Mouse (Mus musculus): Measurements from ENCODE around the gene Olfr805. TPM values are rescaled to one million over a fixed set of nuclear protein-coding genes. Genes with fewer than 3 reads are reported as not detected.

Olfr805 gene
- not detected for polyA plus RNA-seq (2014; fragmentation: Illumina TruSeq; extraction: RNeasy Lipid Tissue Mini Kit (QIAGEN cat#74804); ENCODE audit: low read depth, low replicate concordance)

GRCm38 (mm10) chr10:129729275-129729674, at the start of gene Olfr805:
Gene Olfr805, minus strand, starts transcription at chr10:129729375.

DNA sequence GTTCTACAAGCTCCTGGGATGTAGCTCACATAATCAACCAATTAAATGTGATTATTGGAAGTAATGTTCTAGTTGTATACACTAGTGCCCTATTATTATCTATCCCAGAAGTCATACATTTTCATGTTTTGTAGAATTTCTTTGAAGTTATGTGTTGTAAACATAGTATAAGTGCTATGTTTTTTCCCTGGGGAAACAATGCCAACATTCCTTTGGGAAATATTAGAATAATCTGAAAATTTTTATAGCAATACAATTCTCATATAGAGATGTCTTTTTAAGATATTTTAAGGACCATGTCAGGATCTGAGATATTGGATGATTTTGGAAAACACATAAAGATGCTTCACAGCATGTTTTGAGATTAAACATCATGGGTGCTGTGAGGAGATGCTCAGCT, 45.2 kb upstream of the Olfr805 start, which contains the start of gene Olfr809:
Olfr809 (plus strand) TSS at position 301 of the 400 bp plus-strand sequence.

DNA sequence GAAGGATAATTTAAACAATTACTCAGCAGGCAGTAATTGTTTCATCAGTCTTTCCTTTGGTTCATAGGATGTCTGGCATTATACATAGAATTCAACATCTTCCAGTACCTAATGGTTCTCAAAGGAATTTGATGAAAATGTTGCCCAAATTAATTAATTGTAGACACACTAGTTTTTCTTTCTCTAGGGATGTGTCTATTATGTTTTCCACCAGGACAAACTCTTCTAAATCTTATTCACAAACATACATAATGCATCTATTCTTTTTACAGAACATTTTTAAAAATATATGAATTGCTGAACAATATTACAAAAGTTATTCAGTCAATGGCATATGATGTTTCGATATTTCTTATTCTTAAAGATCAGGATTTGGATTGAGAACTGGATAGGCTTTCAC, 36.0 kb upstream of the Olfr805 start, which contains the start of gene Olfr808:
Olfr808 (plus strand) TSS at position 301 of the 400 bp plus-strand sequence.

DNA sequence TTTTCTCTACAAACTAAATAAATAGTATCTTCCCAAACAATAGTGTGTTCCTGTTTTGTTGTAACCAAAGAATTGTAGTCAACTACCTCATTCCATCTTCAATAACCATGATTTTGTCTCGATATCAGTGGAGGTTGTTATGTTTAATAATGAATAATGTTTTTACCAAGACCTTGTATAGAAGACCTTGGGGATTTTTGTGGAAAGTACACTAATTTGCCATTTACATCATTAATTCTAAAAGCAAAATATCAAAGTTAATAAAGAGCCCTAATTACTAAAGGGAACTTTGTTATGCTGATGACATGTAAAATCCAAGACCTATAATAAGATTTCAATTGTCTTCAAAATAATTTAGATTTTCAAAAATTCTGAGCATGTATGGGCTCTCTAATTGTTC, 28.5 kb upstream of the Olfr805 start, which contains the start of gene Olfr807:
Olfr807 (minus strand) TSS at position 101 of the 400 bp plus-strand sequence.

DNA sequence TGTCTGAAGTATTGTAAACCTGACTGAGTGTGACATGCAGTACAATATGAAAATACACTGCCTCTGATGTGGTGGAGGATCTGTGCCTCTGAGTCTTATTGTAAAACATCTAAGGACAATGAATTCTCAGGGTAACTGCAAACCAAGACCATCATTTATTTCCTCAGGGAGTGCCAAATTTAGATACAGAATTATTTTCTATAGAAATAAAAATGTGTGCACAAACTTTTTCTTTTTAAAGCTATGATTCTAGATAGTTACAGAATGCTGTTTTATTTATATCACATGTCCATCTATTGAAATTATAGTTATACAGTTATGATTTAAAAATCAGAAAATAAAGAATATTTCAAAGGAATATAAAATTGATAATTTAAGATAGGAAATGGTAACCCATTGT, 12.6 kb upstream of the Olfr805 start, which contains the start of gene Olfr806:
Olfr806 (minus strand) TSS at position 101 of the 400 bp plus-strand sequence.

DNA sequence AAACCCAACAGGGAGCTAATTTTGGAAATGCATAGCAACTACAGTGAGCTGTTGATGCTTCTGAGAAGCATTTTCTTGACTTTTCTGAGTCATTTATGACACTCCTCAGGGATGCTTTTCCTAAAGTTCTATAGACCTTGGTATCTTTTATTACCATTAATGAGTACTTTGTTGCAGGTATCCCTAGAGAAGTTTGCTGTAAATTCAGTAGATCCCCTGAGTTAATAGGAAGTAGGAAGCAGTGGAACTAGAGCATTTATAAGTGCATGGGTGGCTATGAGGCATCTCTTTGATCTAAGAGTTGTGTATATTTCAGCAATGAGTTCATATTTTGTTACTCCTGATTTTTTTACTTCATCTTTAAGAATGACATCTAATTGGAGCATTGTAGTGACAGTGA, 26.3 kb downstream of the Olfr805 start, which contains the start of gene Olfr804:
Olfr804 (plus strand) TSS at position 301 of the 400 bp plus-strand sequence.

GRCm38 (mm10) chr10:129694186-129694585, 35.0 kb downstream of the Olfr805 start, which contains the start of gene Olfr803:
Gene Olfr803, minus strand, starts transcription at chr10:129694286.

DNA sequence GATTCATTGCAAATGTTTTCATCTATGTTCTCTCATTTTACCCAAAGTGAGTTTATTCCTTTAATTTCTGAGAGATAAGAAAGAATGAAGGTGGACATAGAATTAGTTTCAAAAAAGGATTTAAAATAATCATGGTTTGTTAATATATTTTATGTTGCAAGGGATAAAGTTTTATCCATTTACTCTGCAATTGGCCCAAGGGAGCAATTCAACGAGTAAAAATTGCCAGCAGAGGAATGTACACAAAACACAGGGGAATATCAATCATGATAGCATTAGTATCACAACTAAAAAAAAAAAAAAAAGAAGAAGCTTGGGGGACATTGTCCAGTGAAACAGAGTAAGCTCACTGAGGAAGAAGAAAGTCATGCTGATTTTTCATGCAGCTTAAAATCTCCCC, 41.1 kb downstream of the Olfr805 start, which contains the start of gene Olfr802:
Olfr802 (minus strand) TSS at position 101 of the 400 bp plus-strand sequence.

DNA sequence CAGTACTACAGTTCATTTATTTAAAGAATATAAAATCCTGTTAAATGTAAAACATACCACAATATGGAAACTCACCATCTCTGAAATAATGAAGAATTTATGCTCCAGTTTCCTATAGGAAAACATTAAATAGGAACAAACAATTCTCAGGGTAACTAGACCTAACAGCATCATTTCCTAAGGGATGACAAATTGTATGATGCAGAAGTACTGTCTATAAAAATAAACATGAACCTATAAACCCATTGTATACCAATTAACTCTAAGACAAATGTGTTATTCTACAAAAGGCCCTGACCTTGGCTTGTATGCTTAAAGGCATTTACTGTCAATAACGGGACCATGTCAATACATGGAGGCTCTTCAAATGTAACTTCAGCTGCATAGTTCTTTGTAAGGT, 55.4 kb downstream of the Olfr805 start, which contains the start of gene Olfr801:
Olfr801 (minus strand) TSS at position 101 of the 400 bp plus-strand sequence.

Other genes starting within 250 kb of the Olfr805 start
- gene Olfr789, start 244.6 kb downstream of the Olfr805 start, polyA plus RNA-seq (2014; fragmentation: Illumina TruSeq; extraction: RNeasy Lipid Tissue Mini Kit (QIAGEN cat#74804); ENCODE audit: low read depth, low replicate concordance), result 0.25 TPM
- 0.53 TPM for gene Olfr790, start 230.9 kb downstream of the Olfr805 start, polyA plus RNA-seq (2014; fragmentation: Illumina TruSeq; extraction: RNeasy Lipid Tissue Mini Kit (QIAGEN cat#74804); ENCODE audit: low read depth, low replicate concordance)
- not detected for gene Olfr791, start 207.6 kb downstream of the Olfr805 start, polyA plus RNA-seq (2014; fragmentation: Illumina TruSeq; extraction: RNeasy Lipid Tissue Mini Kit (QIAGEN cat#74804); ENCODE audit: low read depth, low replicate concordance)
- gene Olfr792, start 190.2 kb downstream of the Olfr805 start, polyA plus RNA-seq (2014; fragmentation: Illumina TruSeq; extraction: RNeasy Lipid Tissue Mini Kit (QIAGEN cat#74804); ENCODE audit: low read depth, low replicate concordance), result 0.13 TPM
- gene Olfr794, start 161.7 kb downstream of the Olfr805 start, polyA plus RNA-seq (2014; fragmentation: Illumina TruSeq; extraction: RNeasy Lipid Tissue Mini Kit (QIAGEN cat#74804); ENCODE audit: low read depth, low replicate concordance), result 0.08 TPM
- gene Olfr796, start 116.8 kb downstream of the Olfr805 start, polyA plus RNA-seq (2014; fragmentation: Illumina TruSeq; extraction: RNeasy Lipid Tissue Mini Kit (QIAGEN cat#74804); ENCODE audit: low read depth, low replicate concordance), result not detected
- gene Olfr798, start 101.4 kb downstream of the Olfr805 start, polyA plus RNA-seq (2014; fragmentation: Illumina TruSeq; extraction: RNeasy Lipid Tissue Mini Kit (QIAGEN cat#74804); ENCODE audit: low read depth, low replicate concordance), result not detected
- gene Olfr799, start 91.9 kb downstream of the Olfr805 start, polyA plus RNA-seq (2014; fragmentation: Illumina TruSeq; extraction: RNeasy Lipid Tissue Mini Kit (QIAGEN cat#74804); ENCODE audit: low read depth, low replicate concordance), result not detected
- gene Olfr800, start 71.7 kb downstream of the Olfr805 start, polyA plus RNA-seq (2014; fragmentation: Illumina TruSeq; extraction: RNeasy Lipid Tissue Mini Kit (QIAGEN cat#74804); ENCODE audit: low read depth, low replicate concordance), result not detected
- not detected for gene Olfr801, start 55.5 kb downstream of the Olfr805 start, polyA plus RNA-seq (2014; fragmentation: Illumina TruSeq; extraction: RNeasy Lipid Tissue Mini Kit (QIAGEN cat#74804); ENCODE audit: low read depth, low replicate concordance)
- not detected for gene Olfr802, start 41.2 kb downstream of the Olfr805 start, polyA plus RNA-seq (2014; fragmentation: Illumina TruSeq; extraction: RNeasy Lipid Tissue Mini Kit (QIAGEN cat#74804); ENCODE audit: low read depth, low replicate concordance)
- not detected for gene Olfr803, start 35.1 kb downstream of the Olfr805 start, polyA plus RNA-seq (2014; fragmentation: Illumina TruSeq; extraction: RNeasy Lipid Tissue Mini Kit (QIAGEN cat#74804); ENCODE audit: low read depth, low replicate concordance)
- not detected for gene Olfr804, start 26.2 kb downstream of the Olfr805 start, polyA plus RNA-seq (2014; fragmentation: Illumina TruSeq; extraction: RNeasy Lipid Tissue Mini Kit (QIAGEN cat#74804); ENCODE audit: low read depth, low replicate concordance)
- gene Olfr806, start 12.5 kb upstream of the Olfr805 start, polyA plus RNA-seq (2014; fragmentation: Illumina TruSeq; extraction: RNeasy Lipid Tissue Mini Kit (QIAGEN cat#74804); ENCODE audit: low read depth, low replicate concordance), result not detected
- gene Olfr807, start 28.4 kb upstream of the Olfr805 start, polyA plus RNA-seq (2014; fragmentation: Illumina TruSeq; extraction: RNeasy Lipid Tissue Mini Kit (QIAGEN cat#74804); ENCODE audit: low read depth, low replicate concordance), result not detected
- not detected for gene Olfr808, start 36.1 kb upstream of the Olfr805 start, polyA plus RNA-seq (2014; fragmentation: Illumina TruSeq; extraction: RNeasy Lipid Tissue Mini Kit (QIAGEN cat#74804); ENCODE audit: low read depth, low replicate concordance)
- gene Olfr809, start 45.3 kb upstream of the Olfr805 start, polyA plus RNA-seq (2014; fragmentation: Illumina TruSeq; extraction: RNeasy Lipid Tissue Mini Kit (QIAGEN cat#74804); ENCODE audit: low read depth, low replicate concordance), result not detected
- not detected for gene Olfr810, start 65.5 kb upstream of the Olfr805 start, polyA plus RNA-seq (2014; fragmentation: Illumina TruSeq; extraction: RNeasy Lipid Tissue Mini Kit (QIAGEN cat#74804); ENCODE audit: low read depth, low replicate concordance)
- not detected for gene Olfr811, start 75.0 kb upstream of the Olfr805 start, polyA plus RNA-seq (2014; fragmentation: Illumina TruSeq; extraction: RNeasy Lipid Tissue Mini Kit (QIAGEN cat#74804); ENCODE audit: low read depth, low replicate concordance)
- not detected for gene Olfr812, start 116.7 kb upstream of the Olfr805 start, polyA plus RNA-seq (2014; fragmentation: Illumina TruSeq; extraction: RNeasy Lipid Tissue Mini Kit (QIAGEN cat#74804); ENCODE audit: low read depth, low replicate concordance)
- gene Olfr813, start 126.0 kb upstream of the Olfr805 start, polyA plus RNA-seq (2014; fragmentation: Illumina TruSeq; extraction: RNeasy Lipid Tissue Mini Kit (QIAGEN cat#74804); ENCODE audit: low read depth, low replicate concordance), result not detected
- not detected for gene Olfr814, start 150.5 kb upstream of the Olfr805 start, polyA plus RNA-seq (2014; fragmentation: Illumina TruSeq; extraction: RNeasy Lipid Tissue Mini Kit (QIAGEN cat#74804); ENCODE audit: low read depth, low replicate concordance)
- gene Olfr815, start 176.5 kb upstream of the Olfr805 start, polyA plus RNA-seq (2014; fragmentation: Illumina TruSeq; extraction: RNeasy Lipid Tissue Mini Kit (QIAGEN cat#74804); ENCODE audit: low read depth, low replicate concordance), result not detected
- gene Olfr816, start 186.2 kb upstream of the Olfr805 start, polyA plus RNA-seq (2014; fragmentation: Illumina TruSeq; extraction: RNeasy Lipid Tissue Mini Kit (QIAGEN cat#74804); ENCODE audit: low read depth, low replicate concordance), result not detected
- gene Olfr818, start 219.7 kb upstream of the Olfr805 start, polyA plus RNA-seq (2014; fragmentation: Illumina TruSeq; extraction: RNeasy Lipid Tissue Mini Kit (QIAGEN cat#74804); ENCODE audit: low read depth, low replicate concordance), result not detected
- gene Olfr819, start 237.9 kb upstream of the Olfr805 start, polyA plus RNA-seq (2014; fragmentation: Illumina TruSeq; extraction: RNeasy Lipid Tissue Mini Kit (QIAGEN cat#74804); ENCODE audit: low read depth, low replicate concordance), result not detected
- gene Olfr247, start 246.8 kb upstream of the Olfr805 start, polyA plus RNA-seq (2014; fragmentation: Illumina TruSeq; extraction: RNeasy Lipid Tissue Mini Kit (QIAGEN cat#74804); ENCODE audit: low read depth, low replicate concordance), result not detected

Data from testis, adult 10 weeks (tissue).